Mouse (Mus musculus) ES-Bruce4 (cell line): Measurements from ENCODE around the gene Spa17.

Experiments
- CTCF ChIP-seq: IDR thresholded peaks from one replicate; pipeline ENCODE4 v1.8.1; 2011; ENCODE audit warnings: low read depth, low read length
- EP300 ChIP-seq: IDR thresholded peaks from 2 replicates; pipeline ENCODE4 v1.6.1; 2011; ENCODE audit warnings: low read depth, low read length; ENCODE audit not compliant: insufficient read depth
- POLR2A ChIP-seq: IDR thresholded peaks from one replicate; pipeline ENCODE4 v1.8.1; 2011; ENCODE audit warnings: low read length; ENCODE audit not compliant: insufficient read depth

GRCm38 (mm10) chr9:37629941-37630340 is 16.4 kb upstream of the Spa17 start:
- no peak for TF ChIP-seq CTCF
- TF ChIP-seq POLR2A: no peak
- TF ChIP-seq EP300: no peak
